Mouse (Mus musculus): ENCODE results near the gene Mgl2. TPM values are rescaled to one million over a fixed set of nuclear protein-coding genes. Genes with fewer than 3 reads are reported as not detected.

The Mgl2 gene
- total RNA-seq, 2 experiments from 2014 or later, result 2.5 to 3.6 TPM

- DNase-seq, result no peak
Measured at GRCm38 (mm10) chr11:70170291-70170690, 40.2 kb downstream of the Mgl2 start.

GRCm38 (mm10) chr11:70171181-70171580 lies 41.1 kb downstream of the Mgl2 start:
- DNase-seq, result no peak

- no peak for DNase-seq
Measured at GRCm38 (mm10) chr11:70171847-70172246, 41.7 kb downstream of the Mgl2 start.

- DNase-seq, result no peak
Measured at GRCm38 (mm10) chr11:70172298-70172697, 42.2 kb downstream of the Mgl2 start.

GRCm38 (mm10) chr11:70174491-70174890 lies 44.4 kb downstream of the Mgl2 start:
- no peak for DNase-seq

- no peak for DNase-seq
Measured at GRCm38 (mm10) chr11:70177647-70178046, 47.5 kb downstream of the Mgl2 start.

GRCm38 (mm10) chr11:70178311-70178710 lies 48.2 kb downstream of the Mgl2 start:
- no peak for DNase-seq

GRCm38 (mm10) chr11:70178756-70179155 lies 48.6 kb downstream of the Mgl2 start:
- DNase-seq, result no peak

- no peak for DNase-seq
Measured at GRCm38 (mm10) chr11:70179401-70179800, 49.3 kb downstream of the Mgl2 start.

- DNase-seq, result no peak
Measured at GRCm38 (mm10) chr11:70180496-70180895, 50.4 kb downstream of the Mgl2 start.

- DNase-seq, result no peak
Measured at GRCm38 (mm10) chr11:70185120-70185519, 55.0 kb downstream of the Mgl2 start.

Other genes starting within 250 kb of the Mgl2 start
- 1 to 10 TPM; 1.7 to 2.2 TPM for gene Kctd11, start 248.9 kb upstream of the Mgl2 start, total RNA-seq (2021)
- gene Acap1, start 234.8 kb upstream of the Mgl2 start, total RNA-seq (2021), result under 1 TPM; 0.26 to 0.38 TPM
- gene 2810408A11Rik, start 229.3 kb upstream of the Mgl2 start, total RNA-seq (2021), result not detected
- gene Neurl4, start 229.3 kb upstream of the Mgl2 start, total RNA-seq (2021), result 10 to 100 TPM; 25.4 to 26.0 TPM
- 10 to 100 TPM; 34.6 to 35.2 TPM for gene Gps2, start 216.4 kb upstream of the Mgl2 start, total RNA-seq (2021)
- gene Eif5a, start 208.4 kb upstream of the Mgl2 start, total RNA-seq (2021), result 100 to 1,000 TPM; 417 to 422 TPM
- gene Ybx2, start 194.5 kb upstream of the Mgl2 start, total RNA-seq (2021), result 10 to 100 TPM; 10.4 to 10.9 TPM
- gene Slc2a4, start 182.1 kb upstream of the Mgl2 start, total RNA-seq (2021), result 100 to 1,000 TPM; 306 to 340 TPM
- gene Cldn7, start 165.6 kb upstream of the Mgl2 start, total RNA-seq (2021), result under 1 TPM in 1 of 2 experiments, not detected in 1; 0.91 TPM
- 100 to 1,000 TPM; 195 to 205 TPM for gene Ctdnep1, start 149.2 kb upstream of the Mgl2 start, total RNA-seq (2021)
- 10 to 100 TPM; 37.0 to 44.2 TPM for gene Elp5, start 147.8 kb upstream of the Mgl2 start, total RNA-seq (2021)
- 100 to 1,000 TPM; 148 to 170 TPM for gene Gabarap, start 139.2 kb upstream of the Mgl2 start, total RNA-seq (2021)
- 10 to 100 TPM; 15.0 to 16.1 TPM for gene Phf23, start 134.6 kb upstream of the Mgl2 start, total RNA-seq (2021)
- gene Dvl2, start 129.7 kb upstream of the Mgl2 start, total RNA-seq (2021), result 1 to 10 TPM; 3.7 to 4.1 TPM
- gene Acadvl, start 114.9 kb upstream of the Mgl2 start, total RNA-seq (2021), result 100 to 1,000 TPM; 342 to 380 TPM
- gene Dlg4, start 113.4 kb upstream of the Mgl2 start, total RNA-seq (2021), result 1 to 10 TPM; 5.6 to 6.9 TPM
- not detected for gene Asgr1, start 76.2 kb upstream of the Mgl2 start, total RNA-seq (2021)
- gene Asgr2, start 37.7 kb upstream of the Mgl2 start, total RNA-seq (2021), result not detected
- 1 to 10 TPM; 1.3 to 4.3 TPM for gene Clec10a, start 25.9 kb downstream of the Mgl2 start, total RNA-seq (2021)
- gene Slc16a11, start 82.4 kb downstream of the Mgl2 start, total RNA-seq (2021), result not detected
- under 1 TPM; 0.10 to 0.88 TPM for gene Slc16a13, start 90.7 kb downstream of the Mgl2 start, total RNA-seq (2021)
- gene Bcl6b, start 99.5 kb downstream of the Mgl2 start, total RNA-seq (2021), result 1 to 10 TPM; 4.1 to 6.2 TPM
- 10 to 100 TPM; 26.9 to 36.2 TPM for gene 0610010K14Rik, start 107.6 kb downstream of the Mgl2 start, total RNA-seq (2021)
- 1 to 10 TPM; 2.4 to 3.0 TPM for gene Gm21988, start 109.5 kb downstream of the Mgl2 start, total RNA-seq (2021)
- gene Rnasek, start 109.5 kb downstream of the Mgl2 start, total RNA-seq (2021), result 100 to 1,000 TPM in 1 of 2 experiments, 10 to 100 TPM in 1; 96.1 to 126 TPM
- gene Alox12, start 125.0 kb downstream of the Mgl2 start, total RNA-seq (2021), result under 1 TPM; 0.67 to 0.80 TPM
- not detected for gene Alox12e, start 192.3 kb downstream of the Mgl2 start, total RNA-seq (2021)
- under 1 TPM in 1 of 2 experiments, not detected in 1; 0.91 TPM for gene Alox15, start 221.7 kb downstream of the Mgl2 start, total RNA-seq (2021)

Measured in gastrocnemius, postnatal 25 days (tissue).